Mouse (Mus musculus) frontal cortex, postnatal 10 days (tissue): ENCODE results near the gene Dhcr7.

Experiments used
- DNase-seq, 2 experiments: peaks; one replicate each; pipeline ENCODE4 v3.0.0; 2022; ENCODE audit warnings: low spot score in 2 of 2, mixed read lengths in 1 of 2

Gene Dhcr7

DNA sequence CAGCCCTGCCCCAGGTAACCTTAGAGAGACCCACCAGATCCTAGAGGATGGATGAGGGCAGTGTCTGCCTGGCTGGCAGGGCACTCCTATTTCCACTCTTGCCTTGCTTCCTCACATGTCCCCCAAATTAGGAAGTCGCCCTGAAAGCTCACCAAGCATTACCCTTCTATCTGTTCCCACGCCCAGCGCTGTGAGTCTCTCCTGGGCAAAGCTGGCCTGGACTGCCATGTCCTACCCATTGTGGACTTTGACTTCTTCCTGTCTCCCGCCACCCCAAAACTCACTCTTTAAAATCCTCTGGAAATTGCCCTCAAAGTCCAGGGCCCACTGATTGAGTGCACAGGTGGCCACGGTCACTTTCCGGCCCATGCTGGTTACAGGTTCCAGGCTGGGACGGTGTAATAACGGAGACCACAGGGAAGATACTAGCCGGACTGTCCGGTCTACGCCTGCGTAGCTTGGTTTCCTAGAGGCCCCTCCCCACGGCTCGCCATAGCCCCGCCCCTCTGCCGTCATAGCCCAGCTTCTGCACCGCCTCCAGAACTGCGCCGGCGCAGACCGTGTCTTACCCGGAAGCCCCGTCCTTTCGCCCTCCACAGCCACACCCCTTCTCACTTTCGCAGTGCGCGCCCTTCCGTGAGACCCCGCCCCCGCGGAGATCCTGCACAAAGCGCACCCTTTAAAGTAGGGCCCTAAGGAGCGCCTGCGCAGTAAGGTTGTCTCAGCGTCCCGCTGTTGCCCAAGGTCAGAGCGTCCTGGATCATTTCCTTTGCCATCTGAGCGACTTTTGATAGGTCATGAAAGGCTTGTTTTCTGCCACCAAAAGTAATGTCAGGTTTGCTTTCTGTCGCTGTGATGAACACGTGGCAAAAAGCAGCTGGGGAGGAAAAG is at the start of gene Dhcr7, which contains the start of gene Nadsyn1:
TSS of gene Dhcr7 (plus strand) at position 771 of the 891 bp plus-strand sequence.
TSS of gene Nadsyn1 (minus strand) at position 475 of the 891 bp plus-strand sequence.
- peak; percentile 97 to 99 for DNase-seq

DNA sequence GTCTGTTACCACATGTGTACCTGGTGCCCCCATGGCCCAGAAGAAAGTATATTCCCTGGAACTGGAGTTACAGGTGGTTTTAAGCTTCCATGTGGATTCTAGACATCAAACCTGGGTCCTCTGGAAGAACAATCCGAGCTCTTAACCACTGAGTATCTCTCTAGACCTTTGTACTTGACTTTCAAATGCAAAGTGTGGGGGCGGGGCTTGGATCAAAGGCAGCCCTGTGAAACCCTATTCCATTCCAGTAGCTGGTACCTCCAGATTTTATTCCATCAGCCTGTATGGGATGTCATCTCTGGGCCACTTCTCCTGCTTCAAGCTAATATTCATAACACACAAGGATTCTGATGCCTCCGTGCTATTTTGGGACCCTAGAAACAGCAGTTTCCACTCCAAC is 46.8 kb upstream of the Dhcr7 start:
- no peak for DNase-seq

- no peak for DNase-seq
Observed at GRCm38 (mm10) chr7:143777375-143777774, 45.6 kb upstream of the Dhcr7 start.

DNA sequence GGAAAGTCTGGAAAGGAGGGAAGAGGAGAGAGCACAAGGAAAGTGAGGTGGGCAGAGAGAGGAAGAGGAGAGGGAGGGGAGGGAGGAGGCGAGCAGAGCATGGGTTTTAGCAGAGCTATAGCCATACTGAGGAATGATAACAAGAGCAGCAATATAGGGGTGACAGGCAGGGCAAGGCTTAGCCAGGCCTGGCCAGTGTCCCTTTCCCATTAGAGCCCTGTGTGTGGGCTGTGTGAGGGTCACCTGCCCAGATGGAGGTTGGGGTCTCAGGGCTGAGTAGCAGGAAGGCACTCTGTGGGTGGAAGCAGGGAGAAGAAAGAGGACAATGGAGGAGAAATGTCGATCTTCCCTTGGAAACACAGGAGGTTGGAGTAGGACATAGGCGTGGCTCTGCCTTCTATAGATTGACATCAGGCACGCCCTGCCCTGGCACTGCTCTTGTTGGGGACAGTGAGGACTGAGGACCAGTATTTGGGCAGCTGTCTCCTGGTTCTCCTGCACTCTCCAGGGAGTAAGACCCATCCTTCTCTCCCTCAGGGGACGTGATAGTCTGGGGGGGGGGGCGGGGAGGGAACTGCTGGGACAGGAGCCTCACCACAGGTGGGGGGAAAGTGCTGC is 39.5 kb upstream of the Dhcr7 start:
- no peak for DNase-seq

- DNase-seq: peak; percentile 65 to 80
Observed at GRCm38 (mm10) chr7:143783996-143784829, 38.7 kb upstream of the Dhcr7 start, which contains the start of gene Mrgpre. Gene Mrgpre (minus strand): TSS chr7:143784500.

DNA sequence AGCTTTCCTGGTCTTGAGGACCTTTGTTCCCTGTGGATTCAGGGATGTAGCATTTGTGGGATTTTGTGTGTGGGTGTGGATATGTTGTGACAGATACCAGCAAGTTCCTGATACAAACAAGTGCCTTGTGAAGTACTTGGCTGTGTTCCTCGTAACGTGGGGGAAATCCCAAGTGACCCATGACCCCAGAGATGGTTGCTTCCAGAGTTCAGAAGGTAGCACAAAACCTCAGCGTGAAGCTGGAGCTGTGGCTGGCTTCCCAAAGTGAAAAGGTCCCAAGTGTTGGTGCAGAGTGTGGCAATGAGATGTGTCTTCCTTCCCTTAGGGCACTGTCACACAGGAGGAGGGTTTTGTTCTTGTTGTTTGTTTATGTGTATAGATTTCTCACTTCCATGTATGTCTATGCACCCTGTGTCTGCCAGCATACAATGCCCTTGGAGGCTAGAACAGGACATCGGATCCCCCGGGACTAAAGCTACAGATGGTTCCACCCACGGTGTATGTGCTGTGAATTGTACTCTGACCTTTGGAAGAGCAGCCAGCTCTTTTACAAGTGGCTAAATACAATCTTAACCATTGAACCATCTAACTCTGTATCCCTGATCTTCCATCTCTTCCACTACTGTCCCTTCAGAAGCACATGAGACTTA is 30.5 kb upstream of the Dhcr7 start:
- no peak for DNase-seq

DNA sequence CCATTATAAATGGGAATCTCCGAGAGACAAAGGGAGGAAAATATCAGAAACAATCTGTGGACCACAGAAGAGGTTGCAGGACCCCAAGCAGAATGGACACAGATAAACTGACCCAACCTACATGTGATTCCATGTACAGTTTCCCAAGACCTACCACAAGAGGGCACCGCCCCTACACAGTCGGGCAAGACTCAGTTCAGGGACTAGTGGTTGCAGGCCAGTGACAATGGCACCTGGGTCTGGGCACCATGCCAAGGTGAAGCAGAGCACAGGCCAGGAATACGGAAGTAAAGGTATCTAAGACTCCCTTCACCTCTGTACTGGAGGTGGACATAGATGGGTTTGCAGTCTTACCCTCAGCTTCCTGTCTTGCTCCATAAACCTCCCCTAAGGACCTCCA is 29.8 kb upstream of the Dhcr7 start:
- no peak for DNase-seq

DNA sequence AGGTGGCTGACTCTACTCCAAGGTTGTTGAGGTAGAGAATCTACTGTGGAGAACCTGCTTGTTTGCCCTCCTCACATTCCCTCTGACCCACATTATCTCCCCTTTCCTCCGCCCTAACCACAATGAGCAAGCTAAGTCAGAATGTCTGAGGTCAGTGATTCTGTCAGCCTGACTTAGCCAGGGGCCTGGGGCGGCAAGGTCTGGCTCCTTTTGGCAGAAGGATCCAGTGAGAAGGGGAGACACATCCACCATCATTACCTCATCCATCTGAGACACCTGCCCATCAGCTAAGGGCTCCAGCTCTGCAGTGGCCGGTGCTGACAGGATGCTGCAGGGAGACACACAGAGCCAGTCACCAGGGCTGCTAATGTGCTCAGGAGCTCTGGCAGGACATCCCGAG is 24.2 kb upstream of the Dhcr7 start:
- no peak for DNase-seq

GRCm38 (mm10) chr7:143800770-143801169 is 22.2 kb upstream of the Dhcr7 start:
- no peak for DNase-seq

DNA sequence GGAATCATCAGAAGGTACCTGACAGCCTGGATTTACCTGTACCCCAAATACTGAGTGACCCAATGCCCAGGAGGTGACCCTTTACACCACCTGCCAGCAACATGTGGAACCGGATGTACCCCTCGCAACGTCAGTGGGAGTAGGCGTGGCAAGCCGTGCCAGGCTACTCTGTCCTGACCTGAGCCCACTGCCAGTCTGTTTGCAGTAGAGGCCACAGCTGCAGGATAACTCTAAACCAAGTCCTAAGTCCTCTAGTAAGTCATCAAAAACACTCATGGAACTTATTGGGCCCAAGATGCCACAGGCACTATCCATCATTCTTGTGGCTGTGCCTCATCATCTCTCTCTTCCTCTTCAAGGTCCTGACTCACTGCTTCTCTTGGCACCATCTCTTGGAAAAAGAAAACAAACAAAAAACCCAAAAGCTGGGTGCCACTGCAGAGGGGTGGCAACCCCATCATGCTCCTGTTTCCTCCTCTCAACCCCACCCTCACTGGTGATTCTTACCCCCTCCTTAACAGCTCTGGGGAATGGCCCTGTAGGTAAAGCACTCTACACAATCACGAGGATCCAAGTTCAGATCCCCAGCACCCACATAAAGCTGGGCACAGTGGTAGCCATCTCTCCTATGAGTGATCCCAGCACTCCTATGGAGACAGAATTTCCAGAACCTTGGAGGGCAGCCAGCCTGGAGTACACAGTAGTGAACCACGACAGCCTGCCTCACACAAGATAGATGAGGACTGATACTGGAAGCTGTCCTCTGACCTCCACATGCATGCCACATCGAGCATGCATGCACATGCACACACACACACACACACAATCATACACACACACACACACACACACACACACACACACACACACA is 21.5 kb upstream of the Dhcr7 start:
- DNase-seq: no peak

GRCm38 (mm10) chr7:143805199-143805624 is 17.7 kb upstream of the Dhcr7 start:
- peak in 1 of 2 experiments; percentile 41 for DNase-seq

DNA sequence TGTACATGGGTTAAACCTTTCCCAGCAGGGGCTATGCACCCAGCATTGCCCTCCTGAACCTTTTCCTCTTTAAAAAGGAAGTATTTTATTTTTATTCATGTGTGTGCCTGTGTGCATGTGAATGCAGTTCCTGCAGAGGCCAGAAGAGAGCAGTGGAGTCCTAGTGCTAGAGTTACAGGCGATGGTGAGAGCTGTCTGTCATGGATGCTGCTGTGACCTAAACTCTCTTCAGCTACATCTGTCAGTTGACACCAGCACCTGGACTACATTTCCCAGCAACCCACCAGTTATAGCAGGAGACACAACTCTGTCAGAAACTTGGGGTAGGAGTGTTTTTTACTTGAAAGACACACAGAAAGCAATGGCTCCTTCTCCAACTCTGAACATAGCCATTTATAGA is 14.0 kb upstream of the Dhcr7 start:
- DNase-seq: no peak

DNA sequence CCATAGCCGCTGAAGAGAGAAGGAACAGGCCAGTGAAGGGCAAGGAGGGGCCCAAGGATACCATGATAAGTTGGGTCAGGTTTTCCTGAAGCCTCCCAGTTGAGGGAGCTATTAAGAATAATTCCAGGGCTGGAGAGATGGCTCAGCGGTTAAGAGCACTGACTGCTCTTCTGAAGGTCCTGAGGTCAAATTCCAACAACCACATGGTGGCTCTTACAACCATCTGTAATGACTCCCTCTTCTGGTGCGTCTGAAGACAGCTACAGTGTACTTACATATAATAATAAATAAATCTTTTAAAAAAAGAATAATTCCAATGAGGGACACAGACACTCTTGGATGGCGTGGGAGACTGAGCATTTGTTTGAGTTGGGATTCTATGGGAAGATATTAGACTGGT is 3.7 kb upstream of the Dhcr7 start:
- DNase-seq: no peak

DNA sequence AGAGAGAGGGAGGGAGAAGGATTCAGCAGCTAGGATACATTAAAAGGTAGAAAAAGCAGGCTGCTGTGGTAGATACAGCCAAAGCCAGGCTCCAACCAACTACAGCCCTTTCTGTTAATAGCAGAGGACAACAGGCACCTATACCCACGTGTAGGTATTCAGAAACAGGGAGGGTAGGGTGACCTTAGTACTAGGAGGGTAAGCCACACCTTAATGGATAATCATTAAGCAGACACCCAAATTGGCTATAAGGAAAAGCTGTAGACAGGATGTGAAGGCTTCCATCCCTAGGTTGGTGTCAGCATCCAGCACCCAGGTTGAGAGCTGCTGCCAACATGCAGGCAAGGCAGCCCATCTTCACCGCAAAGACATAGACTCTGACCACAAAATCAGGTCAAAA is 1.7 kb upstream of the Dhcr7 start:
- DNase-seq: no peak

GRCm38 (mm10) chr7:143823266-143823605 is 291 bp downstream of the Dhcr7 start:
- no peak for DNase-seq

- no peak for DNase-seq
Observed at GRCm38 (mm10) chr7:143826985-143827384, 4.0 kb downstream of the Dhcr7 start.

- peak; percentile 96 to 97 for DNase-seq
Observed at GRCm38 (mm10) chr7:143829504-143830331, 6.8 kb downstream of the Dhcr7 start.

DNA sequence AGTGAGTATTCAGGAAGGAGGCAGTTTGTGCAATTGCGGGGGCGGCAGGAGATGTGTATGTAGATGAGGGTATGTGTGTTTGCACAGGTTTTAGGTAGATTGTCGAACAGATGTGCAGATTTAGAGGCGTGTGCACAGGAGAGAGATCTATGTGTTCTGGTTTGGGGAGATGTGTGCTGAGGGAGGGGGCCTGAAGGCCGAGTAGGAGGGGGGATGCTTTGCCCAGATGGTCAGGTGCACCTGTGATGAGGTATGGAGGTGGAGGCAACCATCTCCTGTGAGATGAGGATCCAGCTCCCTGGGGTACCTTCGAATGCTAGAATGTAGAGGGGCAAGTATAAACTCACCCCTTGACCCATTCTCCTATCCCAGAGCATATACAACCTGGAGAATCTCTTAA is 7.5 kb downstream of the Dhcr7 start:
- DNase-seq: peak in 1 of 2 experiments; percentile 19

- DNase-seq: no peak
Observed at GRCm38 (mm10) chr7:143832196-143832595, 9.3 kb downstream of the Dhcr7 start.

GRCm38 (mm10) chr7:143832611-143833010 is 9.7 kb downstream of the Dhcr7 start:
- no peak for DNase-seq
